Mouse (Mus musculus) testis, postnatal 14 days (tissue): ENCODE data around the gene Rnf181.
A peak's percentile ranks its signal among the peaks of the same experiment; 100 is the strongest.

ENCODE experiments used
- DNase-seq: peaks from one replicate; pipeline ENCODE4 v3.0.0; 2021; ENCODE audit warnings: low spot score

Gene Rnf181

DNA sequence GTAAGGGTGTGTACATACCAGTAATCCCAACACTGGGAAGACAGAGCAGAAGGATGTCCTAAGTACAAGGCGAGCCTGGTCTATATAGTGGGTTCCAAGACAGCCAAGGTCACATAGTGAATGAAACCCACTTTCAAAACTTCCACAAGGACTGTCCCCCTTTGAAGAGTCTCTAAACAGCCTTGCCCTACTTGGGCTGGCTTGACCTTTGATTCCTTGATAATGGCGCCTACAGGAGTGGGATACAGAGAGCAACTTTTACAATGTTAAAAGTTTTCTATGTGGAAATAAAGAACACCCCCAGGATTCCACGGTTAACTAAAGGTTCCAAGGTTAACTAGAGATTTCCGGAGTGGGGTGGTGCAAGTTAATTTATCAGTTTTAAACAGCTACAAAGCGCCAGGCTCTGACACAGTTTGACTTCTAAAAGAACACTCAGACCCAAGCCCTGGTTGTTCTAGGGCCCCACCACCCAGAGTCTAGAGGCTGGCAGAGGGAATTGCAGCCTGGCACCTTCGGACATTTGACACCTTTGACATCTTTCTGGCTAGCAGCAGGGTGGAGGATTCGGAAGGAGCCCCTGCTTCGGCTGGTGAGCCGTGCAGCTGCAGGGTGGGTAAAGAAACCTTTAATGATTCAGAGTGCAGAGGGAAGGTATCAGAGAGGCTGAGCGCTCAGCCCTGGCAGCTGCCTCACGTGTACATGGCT is 6.7 kb downstream of the Rnf181 start:
- peak; percentile 54 for DNase-seq

DNA sequence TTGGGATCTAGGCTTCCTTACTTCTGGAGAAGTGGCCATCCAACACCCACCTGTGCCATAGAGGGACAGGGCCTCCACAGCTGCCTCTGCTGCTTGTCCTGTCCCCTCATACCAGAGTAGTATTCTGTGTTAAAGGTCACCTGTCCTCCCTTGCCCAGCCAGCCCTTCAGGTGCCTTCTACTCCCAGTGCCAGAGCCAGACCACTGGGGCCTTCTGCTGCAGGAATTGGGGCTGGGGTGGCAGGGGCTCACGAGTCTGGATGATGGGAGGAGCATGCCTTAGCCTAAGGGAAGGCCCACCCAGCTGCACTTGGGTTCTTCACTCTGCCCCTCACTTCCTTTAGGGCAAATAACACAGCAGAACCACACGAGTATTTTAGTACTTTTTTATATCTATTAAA is 7.4 kb downstream of the Rnf181 start:
- no peak for DNase-seq

DNA sequence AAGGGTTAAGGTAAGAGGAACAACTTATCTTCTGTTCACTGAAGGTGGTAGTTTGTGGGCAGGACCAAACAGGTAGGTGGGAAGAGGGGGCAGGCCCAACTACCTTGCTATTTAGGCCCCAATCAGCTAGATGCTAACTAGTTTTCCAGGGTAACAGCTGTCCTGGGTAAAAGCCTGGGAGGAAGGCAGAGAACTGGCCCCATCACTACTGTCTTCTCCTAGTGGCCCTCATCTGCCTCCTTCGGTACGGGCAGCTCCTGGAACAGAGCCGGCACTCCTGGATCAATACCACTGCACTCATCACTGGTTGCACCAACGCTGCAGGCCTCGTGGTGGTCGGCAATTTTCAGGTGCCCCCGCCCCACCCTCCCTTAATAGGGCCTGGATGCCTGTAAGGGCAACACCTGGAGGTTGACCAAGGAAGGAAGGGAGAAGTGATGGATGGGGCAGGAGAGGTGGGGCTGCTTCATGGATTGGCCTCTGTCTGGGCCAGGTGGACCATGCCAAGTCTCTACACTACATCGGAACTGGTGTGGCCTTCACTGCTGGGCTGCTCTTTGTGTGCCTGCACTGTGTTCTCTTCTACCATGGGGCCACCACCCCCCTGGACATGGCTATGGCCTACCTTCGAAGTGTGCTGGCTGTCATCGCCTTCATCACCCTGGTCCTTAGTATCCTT is 8.5 kb downstream of the Rnf181 start:
- DNase-seq = no peak

DNA sequence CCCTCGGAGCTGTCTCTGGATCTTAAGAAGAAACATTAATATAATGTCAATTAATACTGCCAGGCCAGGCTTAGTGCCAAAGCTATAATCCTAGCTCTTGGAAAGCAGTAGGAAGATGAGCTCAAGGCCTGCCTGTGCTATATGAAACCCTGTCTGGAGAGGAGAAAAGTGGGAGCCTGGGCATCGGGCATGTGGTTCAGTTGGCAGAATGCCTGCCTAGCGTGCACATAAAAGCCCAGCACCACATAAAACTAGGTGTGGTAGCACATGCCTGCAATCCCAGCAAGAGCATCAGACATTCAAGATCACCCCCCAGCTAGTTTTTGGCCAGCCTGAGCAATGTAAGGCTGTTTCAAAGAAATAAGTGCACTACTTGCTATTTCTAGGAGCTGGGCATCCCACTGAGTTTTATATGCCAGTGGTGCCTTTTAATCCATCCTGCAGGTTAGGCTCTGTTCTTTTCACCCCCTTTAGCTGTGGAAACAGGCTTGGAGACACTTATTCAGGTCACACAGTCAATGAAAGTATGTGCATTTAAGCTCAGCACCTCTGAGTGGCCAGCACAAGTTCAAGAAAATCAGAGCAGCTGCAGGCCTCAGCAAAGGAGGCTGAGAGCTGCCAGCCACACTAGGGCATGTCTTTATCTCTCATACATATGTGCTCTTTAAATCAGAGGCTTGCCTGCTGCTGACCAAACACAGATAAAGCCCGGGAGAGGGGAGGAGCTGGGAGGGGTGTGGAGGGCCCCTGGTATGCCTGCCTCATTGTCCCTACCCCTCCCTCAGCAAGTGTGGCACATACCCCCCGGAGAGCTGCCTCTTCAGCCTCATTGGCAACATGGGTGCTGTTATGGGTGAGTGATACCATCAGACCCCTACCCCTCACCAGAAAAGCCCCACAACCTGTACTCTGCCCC is 9.3 kb downstream of the Rnf181 start:
- DNase-seq = no peak

DNA sequence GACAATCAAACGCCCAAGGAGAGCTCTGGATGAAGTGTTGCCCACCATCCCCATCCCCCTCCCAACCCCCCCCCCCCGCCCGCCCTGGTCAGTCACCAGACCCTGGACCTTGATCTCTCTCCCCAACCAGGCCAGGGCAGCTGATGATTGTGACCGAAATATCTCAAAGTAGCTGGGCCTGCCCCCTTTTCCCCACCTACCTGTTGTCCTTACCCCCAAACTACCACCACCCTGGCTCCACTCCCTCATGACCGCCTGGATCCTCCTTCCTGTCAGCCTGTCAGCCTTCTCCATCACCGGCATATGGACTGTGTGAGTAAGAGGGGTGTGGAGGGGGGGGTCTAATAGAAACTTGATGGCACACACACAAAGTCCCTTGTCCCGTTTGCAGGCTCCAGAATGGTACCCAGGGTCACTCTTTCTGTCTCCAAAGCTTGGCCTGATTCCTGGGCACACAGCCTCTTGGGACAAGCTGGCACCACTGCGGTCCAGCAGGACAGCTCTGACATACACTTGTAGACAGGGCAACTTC is 10.7 kb downstream of the Rnf181 start:
- DNase-seq = no peak

DNA sequence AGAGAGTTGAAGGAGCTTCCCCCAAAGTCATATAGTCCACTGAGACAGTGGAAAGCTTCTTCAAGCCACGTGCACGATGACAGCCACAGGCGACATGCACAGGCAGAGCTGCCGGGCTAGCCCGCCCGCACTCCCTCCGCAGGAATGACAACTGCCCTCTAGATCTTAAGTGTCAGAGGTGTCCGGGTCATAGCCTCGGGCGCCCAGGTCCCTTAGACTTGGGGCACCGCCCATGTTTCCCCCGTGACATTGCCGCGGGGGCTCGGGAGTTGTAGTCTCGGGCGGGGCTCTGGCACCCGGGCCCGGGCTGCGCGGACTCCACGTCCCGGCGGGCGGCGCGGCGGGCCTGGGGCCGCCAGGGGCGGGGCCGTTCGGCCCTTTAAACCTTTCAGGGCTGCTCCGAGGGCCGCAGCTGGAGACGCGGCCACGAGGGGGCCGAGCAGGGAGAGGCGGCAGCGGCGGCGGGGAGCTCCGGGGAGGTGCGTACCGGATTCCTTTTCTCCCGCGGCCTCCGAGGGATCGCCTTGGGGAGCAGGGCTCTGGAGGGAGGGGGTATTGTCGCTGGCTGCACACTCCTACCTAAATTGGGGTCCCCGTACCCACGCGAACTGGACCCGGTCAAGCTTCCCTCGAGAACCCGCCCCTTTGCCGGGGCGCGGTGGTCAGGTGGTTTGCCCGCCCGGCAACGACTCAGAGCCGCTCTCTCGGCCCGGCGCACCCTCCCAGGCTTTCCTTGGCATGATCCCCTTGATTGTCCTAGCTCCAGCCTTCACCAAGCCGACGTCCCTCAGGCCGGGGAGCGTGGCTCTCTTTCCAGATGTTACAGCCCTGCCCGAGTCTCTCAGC is 11.5 kb downstream of the Rnf181 start, which contains the start of gene Tmem150a:
TSS of gene Tmem150a (plus strand) at position 382 of the 846 bp plus-strand sequence.
- peak; percentile 78 for DNase-seq

DNA sequence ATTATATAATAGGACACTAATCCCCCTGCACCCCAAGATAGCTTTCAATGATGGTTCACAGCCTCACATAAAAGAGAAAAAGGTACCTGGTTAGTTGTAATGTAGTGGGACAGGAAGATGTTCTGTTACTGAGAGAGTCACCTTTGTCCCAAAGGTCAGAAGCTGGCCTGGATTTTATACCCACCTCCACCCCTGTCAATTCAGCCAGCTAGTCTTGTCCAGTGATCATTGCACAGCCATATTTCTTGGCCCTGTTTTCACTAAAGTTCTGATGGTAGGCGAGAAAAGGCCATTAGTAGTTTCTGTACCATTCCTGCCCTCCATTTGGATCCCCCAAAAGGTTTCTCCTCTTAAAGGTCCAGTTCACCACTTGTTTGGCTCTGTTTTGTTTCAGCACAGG is 12.7 kb downstream of the Rnf181 start:
- DNase-seq = no peak

DNA sequence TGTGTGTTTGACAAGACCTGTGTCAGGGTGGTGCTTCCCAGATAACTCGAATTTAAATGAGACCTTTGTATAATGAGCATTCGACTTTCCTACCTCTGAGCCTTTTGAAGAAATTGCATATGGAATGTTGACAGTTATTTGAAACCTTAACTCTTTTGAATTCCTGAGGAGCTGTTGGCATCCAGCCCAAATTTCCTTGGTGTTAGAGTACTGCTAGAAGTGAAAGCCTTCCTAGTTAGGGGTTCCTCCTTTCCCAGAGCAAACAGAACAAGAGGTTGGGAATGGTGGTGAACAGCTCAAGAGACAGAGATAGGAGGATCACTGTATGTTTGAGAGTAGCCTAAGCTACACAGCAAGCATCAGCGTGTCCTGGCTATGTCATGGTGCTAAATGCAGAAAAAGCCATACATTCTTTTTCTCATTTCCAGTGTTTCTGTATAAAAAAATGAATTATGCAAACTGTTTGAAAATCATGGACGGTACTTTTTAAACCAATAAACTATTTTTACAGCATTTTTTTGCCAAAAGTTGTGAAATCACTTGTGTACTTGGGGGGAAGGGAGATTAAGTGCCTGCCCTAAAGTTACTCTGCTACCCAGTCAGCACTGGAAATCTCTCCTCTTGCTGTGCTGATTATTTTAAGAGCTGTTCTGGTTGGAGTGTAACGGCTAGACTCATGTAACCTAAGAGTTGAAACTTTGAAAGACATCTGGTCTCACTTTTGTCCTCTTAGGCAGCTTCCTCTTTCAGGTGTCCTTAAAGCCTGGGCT is 13.9 kb downstream of the Rnf181 start:
- no peak for DNase-seq

DNA sequence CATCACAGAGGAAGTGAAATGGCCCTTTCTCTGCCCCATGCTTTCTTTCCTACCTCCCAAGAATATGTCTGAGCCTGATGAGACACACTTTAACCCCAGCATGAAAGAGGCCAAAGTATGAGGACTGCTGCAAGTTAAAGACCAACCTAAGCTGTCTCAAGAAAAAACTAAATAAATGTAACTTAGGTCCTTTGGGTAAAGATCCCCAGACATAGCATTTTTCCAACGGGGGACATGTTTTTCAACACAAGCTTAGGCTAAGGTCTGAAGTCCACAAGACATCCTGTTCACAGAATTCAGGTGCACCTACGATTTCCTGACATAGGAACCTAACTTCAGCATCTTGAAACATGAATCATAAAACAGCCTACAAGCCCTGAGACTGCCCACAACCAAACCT is 16.5 kb downstream of the Rnf181 start:
- DNase-seq = no peak

DNA sequence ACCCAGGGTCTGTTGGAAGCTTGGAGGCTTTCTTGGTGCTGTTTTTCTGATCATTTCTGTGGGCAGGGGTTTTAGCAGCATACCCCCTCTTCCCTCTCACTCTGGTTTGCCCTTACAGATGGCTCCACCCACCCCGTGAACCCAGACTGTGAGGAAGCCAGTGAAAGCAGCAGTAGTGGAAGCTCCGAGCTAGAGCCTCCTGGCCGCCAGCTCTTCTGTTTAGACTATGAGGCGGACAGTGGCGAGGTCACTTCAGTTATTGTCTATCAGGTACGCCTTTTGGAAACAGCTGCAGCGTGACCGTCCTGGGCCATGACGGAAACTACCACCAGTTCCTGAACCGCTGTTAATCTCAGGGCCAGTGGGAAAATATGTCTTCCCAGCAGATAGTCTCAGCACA is 18.3 kb downstream of the Rnf181 start:
- DNase-seq = no peak

DNA sequence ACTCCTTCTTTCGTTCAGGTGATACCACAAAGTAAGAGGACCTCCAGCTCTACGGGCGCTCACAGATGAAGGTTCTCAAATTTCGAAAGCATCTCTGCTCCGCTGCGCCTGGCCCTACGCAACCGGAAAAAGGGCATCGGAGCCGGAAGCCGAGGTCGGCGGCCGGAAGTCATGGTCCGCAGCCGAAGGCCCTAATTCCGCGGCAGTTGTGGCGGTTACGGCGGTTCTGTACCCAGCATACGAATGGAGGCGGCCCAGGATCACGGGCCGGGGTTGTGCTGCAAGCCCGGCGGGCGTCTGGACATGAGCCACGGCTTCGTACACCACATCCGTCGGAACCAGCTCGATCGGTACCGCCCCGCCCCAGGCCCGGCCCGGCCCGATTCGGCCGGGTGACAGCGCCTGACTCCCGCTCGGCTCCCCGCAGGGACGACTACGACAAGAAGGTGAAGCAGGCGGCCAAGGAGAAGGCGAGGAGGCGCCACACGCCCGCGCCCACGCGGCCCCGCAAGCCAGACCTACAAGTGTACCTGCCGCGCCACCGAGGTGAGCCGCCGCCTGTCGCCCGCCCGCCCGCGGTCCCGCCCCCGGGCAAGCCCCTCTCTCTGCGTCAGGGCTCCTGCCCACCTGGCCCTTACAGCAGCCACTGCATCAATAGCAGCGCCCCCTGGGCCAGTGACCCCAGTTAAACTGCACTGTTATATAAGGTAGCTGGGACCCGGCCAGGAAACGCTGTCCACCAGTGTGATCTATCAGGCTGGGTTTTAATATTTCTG is 19.4 kb downstream of the Rnf181 start, which contains the start of gene 0610030E20Rik:
TSS of gene 0610030E20Rik (plus strand) at position 152 of the 776 bp plus-strand sequence.
- DNase-seq = peak; percentile 81

DNA sequence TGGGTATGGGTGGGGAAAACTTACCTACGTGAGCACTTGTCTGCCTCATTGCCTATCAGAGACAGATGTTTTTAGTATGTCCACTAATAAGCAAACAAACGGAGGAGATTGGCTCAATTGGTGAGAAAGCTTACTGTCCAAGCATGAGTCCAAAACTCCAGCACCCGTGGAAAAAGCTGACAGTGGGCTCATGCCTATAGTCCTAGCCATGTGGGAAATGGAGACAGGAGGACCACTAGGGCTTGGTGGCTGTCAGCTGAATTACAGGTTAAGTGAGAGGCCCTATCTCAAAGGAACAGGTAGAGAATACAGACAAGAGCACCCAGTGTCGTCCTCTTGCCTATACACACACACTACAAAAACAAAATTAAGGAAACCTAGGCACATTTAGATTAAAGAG is 20.5 kb downstream of the Rnf181 start:
- DNase-seq = no peak

DNA sequence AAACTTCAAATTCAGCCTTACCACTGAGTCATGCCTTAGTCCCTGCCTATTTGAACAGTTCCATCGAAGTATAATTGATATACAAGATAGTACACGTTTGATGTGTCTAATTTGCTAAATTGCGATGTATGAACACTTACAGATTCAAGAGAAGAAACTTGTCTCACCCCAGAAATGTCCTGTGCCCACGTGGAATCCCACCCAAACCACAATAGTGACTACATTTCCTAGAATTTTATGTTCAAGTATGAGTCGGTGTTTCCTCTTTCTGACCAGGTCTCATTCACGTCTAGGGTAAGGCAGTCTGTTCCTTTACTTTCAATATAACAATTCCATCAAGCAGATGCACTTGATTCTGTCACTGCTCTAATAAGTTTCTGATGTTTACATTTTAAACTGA is 21.1 kb downstream of the Rnf181 start:
- no peak for DNase-seq

DNA sequence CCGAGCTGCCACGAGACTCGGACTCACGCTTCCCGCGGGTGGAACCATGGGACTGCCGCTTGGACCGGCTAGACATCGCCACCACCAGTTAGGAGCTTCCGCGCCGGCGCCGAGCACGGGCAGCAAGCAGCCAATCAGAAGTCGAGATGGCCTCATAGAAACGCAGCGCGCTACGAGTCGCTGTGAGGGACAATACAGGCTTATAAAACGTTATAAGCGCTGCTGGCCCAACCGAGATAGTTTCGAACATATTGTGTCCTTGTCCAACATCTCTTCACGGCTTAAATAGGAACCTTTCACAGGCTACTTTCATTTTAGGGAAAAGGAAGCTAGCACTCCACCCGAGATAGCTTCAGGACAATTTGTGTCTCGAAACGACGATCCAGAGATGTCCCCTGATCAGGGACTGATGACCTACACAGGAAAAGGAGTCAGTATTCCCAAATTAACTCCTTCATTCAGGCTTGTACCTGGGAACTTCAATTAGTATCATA is 21.6 kb downstream of the Rnf181 start, which contains the start of gene Usp39:
TSS of gene Usp39 (minus strand) at position 111 of the 494 bp plus-strand sequence.
- peak; percentile 95 for DNase-seq

DNA sequence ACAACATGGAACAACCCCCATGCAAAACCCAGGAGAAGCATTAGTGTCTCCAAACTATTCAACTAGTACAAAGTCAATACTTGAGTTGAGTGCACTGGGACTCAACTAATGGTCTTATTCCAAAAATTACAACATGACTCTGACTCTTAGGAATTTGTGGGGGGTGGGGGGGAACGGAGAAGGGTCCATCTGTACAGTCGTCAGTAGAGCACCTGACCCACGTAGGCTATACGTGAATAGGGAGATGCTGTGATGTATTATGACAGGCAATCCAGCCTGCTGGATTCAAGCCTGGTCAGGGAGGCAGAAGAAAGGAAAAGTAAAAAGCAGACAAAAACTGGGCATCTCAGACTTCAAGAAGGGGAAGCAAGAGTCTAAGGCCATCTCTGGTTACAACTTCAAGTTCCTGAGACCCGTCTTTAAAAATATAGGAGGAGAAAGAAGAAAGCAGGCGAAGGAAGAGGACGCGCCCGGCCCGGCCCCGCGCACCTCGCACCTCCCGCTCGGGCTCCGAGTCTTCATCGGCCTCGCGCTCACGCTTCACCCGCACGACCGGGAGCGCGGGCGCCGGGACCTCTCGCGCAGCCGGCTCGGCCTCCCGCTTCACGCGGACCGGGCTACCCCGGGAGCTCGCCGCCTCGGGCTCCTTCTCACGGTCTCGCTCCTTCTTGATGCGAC is 22.2 kb downstream of the Rnf181 start:
- DNase-seq = no peak

DNA sequence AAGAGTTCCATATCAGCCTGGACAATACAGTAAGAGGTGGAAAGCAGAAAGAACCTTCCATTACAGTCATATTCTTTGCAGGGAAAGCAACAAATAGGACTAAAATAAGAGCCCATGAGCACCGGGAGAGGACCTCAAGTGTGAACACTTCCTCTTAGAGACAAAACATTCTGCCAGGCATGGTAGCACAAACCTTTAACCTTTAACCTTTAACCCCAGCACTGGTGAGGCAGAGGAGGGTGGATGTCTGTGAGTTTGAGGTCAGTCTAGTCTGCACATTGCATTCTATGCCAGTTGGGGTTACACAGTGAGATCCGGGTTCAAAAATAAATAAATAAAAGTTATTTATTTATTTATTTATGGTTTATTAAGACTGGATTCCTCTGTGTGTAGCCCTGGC is 26.3 kb downstream of the Rnf181 start:
- no peak for DNase-seq

DNA sequence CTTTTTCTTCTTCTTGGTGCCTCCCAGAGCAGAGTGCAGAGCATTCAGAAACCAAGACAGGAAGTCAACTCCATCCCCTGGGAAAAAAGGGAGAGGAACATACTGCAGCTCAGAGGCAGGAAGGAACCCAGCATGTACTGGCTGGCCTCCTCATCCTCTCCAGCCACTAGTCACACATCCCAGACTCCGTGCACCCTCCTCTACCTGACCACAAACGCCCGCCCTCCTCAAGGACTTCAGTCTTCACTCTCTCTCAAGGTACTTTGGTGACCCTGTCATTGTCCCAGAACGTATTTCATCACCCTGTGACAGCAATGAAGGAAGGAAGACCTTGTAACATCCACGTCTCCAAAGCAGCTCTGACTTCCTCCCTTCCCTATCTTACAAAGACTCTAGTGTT is 33.6 kb downstream of the Rnf181 start:
- no peak for DNase-seq

DNA sequence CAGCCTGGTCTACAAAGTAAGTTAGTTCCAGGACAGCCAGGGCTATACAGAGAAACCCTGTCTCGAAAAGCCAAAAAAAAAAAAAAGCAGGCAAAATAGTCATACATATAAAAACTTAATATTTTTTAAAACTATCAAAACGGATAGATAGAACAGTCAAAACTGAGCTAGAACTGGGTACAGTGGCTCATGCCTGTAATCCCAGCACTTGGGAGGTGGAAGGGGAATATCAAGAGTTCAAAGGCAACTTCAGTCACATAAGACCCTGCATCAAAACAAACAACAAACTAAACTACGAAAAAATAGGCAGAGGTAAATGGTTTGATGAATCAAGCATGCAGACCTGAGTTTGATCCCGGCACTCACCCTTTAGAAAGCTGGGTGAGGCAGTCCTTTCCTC is 36.6 kb downstream of the Rnf181 start:
- DNase-seq = no peak

DNA sequence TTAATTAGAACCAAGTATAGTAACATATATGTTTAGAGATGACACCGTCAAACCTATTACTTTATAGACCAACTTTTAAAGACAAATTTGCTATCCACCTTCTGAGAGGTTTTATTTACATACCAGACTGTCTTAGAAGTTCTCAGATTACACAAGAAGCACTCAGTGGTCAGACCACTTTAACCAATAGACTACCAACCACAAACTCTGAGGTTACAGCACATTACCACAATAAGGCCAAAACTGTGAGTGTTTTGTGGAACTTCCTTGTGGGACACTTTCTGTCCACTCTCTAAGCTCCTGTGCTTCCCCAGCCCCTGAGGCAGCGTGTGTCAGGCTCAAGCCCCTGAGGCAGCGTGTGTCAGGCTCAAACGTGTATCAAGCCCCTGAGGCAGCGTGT is 37.7 kb downstream of the Rnf181 start:
- DNase-seq = no peak
